Mouse (Mus musculus) heart, embryonic 13.5 days (tissue): ENCODE data around the gene Tssk2. TPM values are rescaled to one million over a fixed set of nuclear protein-coding genes. Genes with fewer than 3 reads are reported as not detected.

ENCODE experiments used
- polyA plus RNA-seq: library from polyadenylated mRNA; unstranded; fragments of >200 nt; fragmentation: Nextera tagmentation; extraction: Ambion mirVana; gene quantifications from 2 replicates; pipeline ENCODE4 v1.2.1, GENCODE M21; 2015

Tssk2 gene
- polyA plus RNA-seq, 1 experiment from 2014 or later: not detected

Other genes with a start within 250 kb of the Tssk2 start
- 32.0 and 33.3 TPM in 2 replicates for gene Med15, start 165.7 kb upstream of the Tssk2 start, polyA plus RNA-seq
- 40.6 and 43.9 TPM in 2 replicates for gene Klhl22, start 139.0 kb upstream of the Tssk2 start, polyA plus RNA-seq
- 7.0 and 8.2 TPM in 2 replicates for gene Scarf2, start 101.4 kb upstream of the Tssk2 start, polyA plus RNA-seq
- gene B830017H08Rik, start 65.5 kb upstream of the Tssk2 start, polyA plus RNA-seq: not detected in 2 replicates
- gene Car15, start 60.3 kb upstream of the Tssk2 start, polyA plus RNA-seq: 1.1 and 1.8 TPM in 2 replicates
- 0.12 and 0.14 TPM in 2 replicates for gene Gm20518, start 7.0 kb upstream of the Tssk2 start, polyA plus RNA-seq
- gene Tssk1, start 4.4 kb upstream of the Tssk2 start, polyA plus RNA-seq: 0.04 TPM in 2 replicates
- gene Dgcr2, start 75 bp upstream of the Tssk2 start, polyA plus RNA-seq: 47.8 and 48.4 TPM in 2 replicates
- gene Ess2, start 12.7 kb downstream of the Tssk2 start, polyA plus RNA-seq: 27.5 and 29.8 TPM in 2 replicates
- not detected in 2 replicates for gene Gsc2, start 16.4 kb downstream of the Tssk2 start, polyA plus RNA-seq
- 34.8 and 38.0 TPM in 2 replicates for gene Slc25a1, start 29.6 kb downstream of the Tssk2 start, polyA plus RNA-seq
- not detected in 2 replicates for gene Vpreb2, start 81.8 kb downstream of the Tssk2 start, polyA plus RNA-seq
- gene Dgcr6, start 154.2 kb downstream of the Tssk2 start, polyA plus RNA-seq: 50.5 and 61.6 TPM in 2 replicates
- gene Prodh, start 191.6 kb downstream of the Tssk2 start, polyA plus RNA-seq: 6.8 and 8.0 TPM in 2 replicates
- 0.46 and 0.72 TPM in 2 replicates for gene Rtn4r, start 229.0 kb downstream of the Tssk2 start, polyA plus RNA-seq